Mouse (Mus musculus) hindbrain, embryonic 12.5 days (tissue): ENCODE data around the gene Pycr1. TPM values are rescaled to one million over a fixed set of nuclear protein-coding genes. Genes with fewer than 3 reads are reported as not detected.
A peak's percentile ranks its signal among the peaks of the same experiment; 100 is the strongest.

Source experiments
- ATAC-seq: fragments of 200-750 bp; cut with Nextera tagmentation; 2 replicates; pipeline ENCODE4 v1.8.0; 2017; ENCODE audit warnings: moderate TSS enrichment; ENCODE audit not compliant: low FRiP score
- H3K27ac ChIP-seq: fragments of 300-500 bp; sonication (generic); 2 replicates; pipeline ENCODE4 v1.5.1; 2016; ENCODE audit warnings: mild to moderate bottlenecking
- H3K27me3 ChIP-seq: fragments of 300-500 bp; sonication (generic); 2 replicates; pipeline ENCODE4 v1.6.1; 2016; ENCODE audit warnings: mild to moderate bottlenecking
- H3K36me3 ChIP-seq: fragments of 300-500 bp; sonication (generic); 2 replicates; pipeline ENCODE4 v1.6.1; 2016; ENCODE audit warnings: mild to moderate bottlenecking
- H3K4me1 ChIP-seq: fragments of 300-500 bp; sonication (generic); 2 replicates; pipeline ENCODE4 v1.6.1; 2016
- H3K4me2 ChIP-seq: fragments of 300-500 bp; sonication (generic); replicated peaks from 2 replicates; pipeline ENCODE4 v1.6.1; 2016; ENCODE audit warnings: mild to moderate bottlenecking
- H3K4me3 ChIP-seq: fragments of 300-500 bp; sonication (generic); 2 replicates; pipeline ENCODE4 v1.5.1; 2016; ENCODE audit warnings: mild to moderate bottlenecking
- H3K9ac ChIP-seq: fragments of 300-500 bp; sonication (generic); 2 replicates; pipeline ENCODE4 v1.6.1; 2016; ENCODE audit warnings: mild to moderate bottlenecking, moderate library complexity
- H3K9me3 ChIP-seq: fragments of 300-500 bp; sonication (generic); replicated peaks from 2 replicates; pipeline ENCODE4 v1.6.1; 2016; ENCODE audit warnings: mild to moderate bottlenecking
- WGBS: fragments of 180-500 bp; shearing (Covaris S2); methylation state at CpG from one replicate; pipeline ENCODE4 v1.1.7; 2016; 5-methylcytosine and 5-hydroxymethylcytosine counted together
- polyA plus RNA-seq: library from polyadenylated mRNA; unstranded; fragments of >200 nt; fragmentation: Nextera tagmentation; extraction: Ambion mirVana; gene quantifications from 2 replicates; pipeline ENCODE4 v1.2.1, GENCODE M21; 2016

The Pycr1 gene
- polyA plus RNA-seq, 1 experiment from 2014 or later: 28.5 TPM

DNA sequence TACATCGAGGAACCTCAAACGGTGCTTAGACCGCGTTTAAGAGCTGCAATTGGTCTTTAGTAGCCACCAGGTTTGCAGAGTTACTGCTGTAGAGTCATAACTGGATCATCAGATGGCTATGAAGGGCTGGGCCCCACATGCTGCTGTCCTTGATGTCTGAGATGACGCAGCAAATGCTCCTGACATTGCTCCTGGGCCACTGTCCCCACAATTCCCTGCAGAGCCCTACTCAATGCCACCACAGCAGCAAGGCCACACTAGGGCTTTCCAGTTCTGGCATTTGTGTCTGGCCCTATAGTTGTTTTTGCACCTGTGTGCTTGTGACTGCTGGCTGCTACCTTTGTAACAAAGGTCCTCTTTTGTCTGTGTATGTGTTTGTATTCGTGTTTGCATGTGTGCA, 20.8 kb downstream of the Pycr1 start:
- no peak overlapping the region for H3K9ac ChIP-seq
- no peak overlapping the region for H3K4me3 ChIP-seq
- H3K4me2 ChIP-seq: no peak overlapping the region
- H3K36me3 ChIP-seq: peaks cover 64% of the 10 kb centered on the region
- 95% methylated on average over 6 of the region's 6 CpGs for WGBS
- H3K9me3 ChIP-seq: no peaks in the 10 kb centered on the region
- H3K27me3 ChIP-seq: no peaks in the 10 kb centered on the region
- H3K27ac ChIP-seq: no peak overlapping the region
- peaks cover 23% of the 10 kb centered on the region for H3K4me1 ChIP-seq
- no peak for ATAC-seq

DNA sequence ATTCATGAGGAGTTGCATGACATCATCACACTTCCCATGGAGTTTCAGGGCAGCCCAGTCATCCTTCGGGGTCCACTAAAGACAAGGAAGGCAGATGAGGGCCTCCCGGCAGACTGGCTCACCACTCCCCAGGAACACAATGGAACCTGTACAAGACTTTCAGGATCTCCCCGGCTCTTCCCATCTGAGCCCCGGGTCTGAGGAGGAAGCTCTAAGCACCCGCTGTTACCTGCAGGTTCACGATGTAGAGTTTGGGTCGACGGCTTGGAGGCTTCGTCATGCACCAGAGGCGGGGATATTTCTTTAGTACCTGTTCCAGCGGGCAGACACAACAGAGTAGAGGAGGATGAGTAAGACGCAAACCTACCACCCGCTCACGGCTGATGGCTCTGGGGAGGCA, 23.4 kb downstream of the Pycr1 start:
- 94% methylated on average over 14 of the region's 14 CpGs for WGBS
- Histone ChIP-seq H3K36me3 (peaks cover 54% of the 10 kb centered on the region), H3K27me3 (no peaks in the 10 kb centered on the region), H3K9me3 (no peaks in the 10 kb centered on the region), H3K4me1 (peaks cover 36% of the 10 kb centered on the region), H3K4me3 (no peak overlapping the region), H3K27ac (no peak overlapping the region), H3K4me2 (no peak overlapping the region), H3K9ac (no peak overlapping the region)
- no peak for ATAC-seq

DNA sequence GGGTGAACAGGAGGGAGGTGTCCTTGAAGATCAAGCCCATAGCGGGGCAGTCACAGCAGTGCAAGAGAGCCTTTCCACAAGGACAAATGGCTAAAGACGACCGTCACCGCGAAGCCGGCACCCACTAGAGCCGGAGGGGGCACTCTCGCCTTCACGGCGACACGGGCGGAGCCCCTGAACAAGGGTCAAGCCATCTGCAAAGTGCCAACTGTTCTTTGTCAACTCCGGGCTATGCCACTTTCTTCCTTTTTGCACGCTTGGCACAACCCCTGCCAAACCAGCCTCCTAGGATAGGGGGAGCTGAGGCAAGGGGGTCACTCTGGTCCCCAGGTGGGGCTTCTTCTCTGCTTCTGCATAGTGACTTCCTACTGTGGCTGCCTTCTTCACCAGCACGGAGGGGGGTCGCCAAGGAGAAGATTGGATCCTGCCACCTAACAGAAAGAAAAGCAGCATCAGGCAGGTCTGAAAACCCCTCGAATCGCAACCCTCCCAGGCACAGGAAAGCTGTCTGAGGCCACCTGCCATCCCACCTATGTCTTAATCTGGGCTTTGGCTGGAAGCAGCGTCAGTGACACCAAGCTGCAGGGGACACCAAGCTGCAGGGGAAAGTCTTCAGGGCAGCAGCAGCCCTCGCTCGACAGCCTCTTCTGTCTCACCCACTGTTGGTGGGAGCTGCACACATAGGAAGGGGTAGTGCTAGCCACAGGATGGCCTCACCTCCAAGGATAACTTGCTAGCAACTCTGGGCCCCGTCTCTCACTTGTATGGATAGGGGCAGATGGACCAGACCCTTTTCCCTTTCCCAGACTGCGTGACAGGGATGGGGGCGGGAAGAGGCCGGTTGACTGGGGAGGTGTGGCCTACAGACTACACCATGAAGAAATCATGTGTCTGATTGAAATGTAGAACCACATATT, 24.7 kb downstream of the Pycr1 start:
- Histone ChIP-seq H3K4me1 (peaks cover 30% of the 10 kb centered on the region), H3K4me2 (no peak overlapping the region), H3K27ac (peak overlapping the region; percentile 79), H3K27me3 (no peaks in the 10 kb centered on the region), H3K9ac (no peak overlapping the region), H3K9me3 (no peaks in the 10 kb centered on the region), H3K36me3 (peaks cover 57% of the 10 kb centered on the region), H3K4me3 (peak overlapping the region; percentile 71; the same call in 1 of the 2 replicates)
- WGBS: 94% methylated on average over 25 of the region's 25 CpGs
- ATAC-seq: no peak

DNA sequence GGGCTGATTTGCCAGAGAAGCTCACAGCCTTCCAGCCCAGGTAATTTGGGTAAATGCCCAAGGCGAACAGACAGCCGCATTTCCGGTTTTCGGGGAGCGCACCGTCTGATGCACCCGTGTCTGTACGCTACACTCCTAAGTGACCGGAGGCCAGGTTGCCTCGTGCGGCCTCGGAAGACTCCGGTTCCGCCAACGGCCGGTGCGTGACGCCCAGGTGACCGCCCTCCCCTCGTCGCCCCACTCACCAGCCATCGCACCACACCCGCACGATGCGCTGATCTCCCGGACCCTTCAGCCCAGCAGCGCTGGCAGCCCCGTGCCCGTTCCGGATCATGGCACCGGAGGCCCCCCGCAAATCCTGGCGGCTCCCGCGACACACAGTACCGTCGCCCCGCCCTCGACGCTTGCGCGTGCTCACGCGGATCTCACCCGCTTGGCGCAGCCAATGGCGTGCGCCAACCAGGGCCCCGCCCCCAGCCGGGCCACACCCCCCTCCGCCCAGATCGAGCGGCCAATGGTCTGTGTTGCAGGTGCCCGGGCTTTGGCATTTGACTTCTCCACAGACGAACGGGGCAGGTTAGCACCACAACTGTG, 26.0 kb downstream of the Pycr1 start, which contains the start of gene Pcyt2:
Pcyt2 (minus strand) TSS at position 418 of the 594 bp plus-strand sequence.
- Histone ChIP-seq H3K4me1 (peaks cover 24% of the 10 kb centered on the region), H3K4me3 (peak within 1 kb of the TSS; percentile 71), H3K9ac (peak within 1 kb of the TSS; percentile 80), H3K27ac (peak within 1 kb of the TSS; percentile 79), H3K9me3 (no peaks in the 10 kb centered on the region), H3K27me3 (no peaks in the 10 kb centered on the region), H3K36me3 (peaks cover 62% of the 10 kb centered on the region), H3K4me2 (peak within 1 kb of the TSS; percentile 56)
- WGBS: 1% methylated on average over 56 of the region's 56 CpGs
- ATAC-seq: peak; percentile 96

DNA sequence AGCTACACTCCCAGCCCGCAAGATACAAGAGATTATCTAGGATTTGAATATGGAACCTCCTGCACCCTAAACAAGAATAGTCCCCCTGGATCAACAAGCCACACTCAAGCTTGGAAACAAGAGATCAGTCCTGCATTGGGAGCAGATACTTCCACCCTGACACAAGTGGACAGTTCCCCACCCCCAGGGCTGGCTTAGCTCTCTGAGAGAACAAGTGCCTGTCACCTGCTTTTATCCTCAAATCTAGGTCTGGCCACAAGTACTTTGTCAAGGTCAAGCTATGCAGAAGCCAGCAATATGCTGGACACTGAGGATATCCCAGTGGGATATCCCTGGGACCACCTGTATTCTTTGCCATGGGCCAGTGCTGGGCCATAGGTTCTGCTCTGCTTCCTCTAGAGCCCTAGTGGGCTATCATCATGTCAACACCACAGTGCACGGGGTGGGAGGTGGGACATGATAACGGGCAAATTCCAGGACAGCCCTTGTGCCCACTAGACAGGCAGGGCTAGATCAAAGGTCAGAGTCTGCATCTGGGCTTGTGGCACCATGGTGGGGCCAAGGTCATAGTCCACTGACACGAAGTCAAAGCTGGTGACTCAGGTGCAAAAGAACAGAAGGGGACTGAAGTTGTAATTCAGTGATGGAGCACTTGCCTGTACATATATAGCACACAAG, 26.8 kb downstream of the Pycr1 start:
- Histone ChIP-seq H3K4me3 (peak overlapping the region; percentile 71), H3K27ac (peak overlapping the region; percentile 79; the same call in 1 of the 2 replicates), H3K9me3 (no peaks in the 10 kb centered on the region), H3K4me1 (peaks cover 24% of the 10 kb centered on the region), H3K9ac (peak overlapping the region; percentile 80), H3K4me2 (peak overlapping the region; percentile 56), H3K27me3 (no peaks in the 10 kb centered on the region), H3K36me3 (peaks cover 62% of the 10 kb centered on the region)
- no peak for ATAC-seq
- 56% methylated on average over 4 of the region's 4 CpGs for WGBS

DNA sequence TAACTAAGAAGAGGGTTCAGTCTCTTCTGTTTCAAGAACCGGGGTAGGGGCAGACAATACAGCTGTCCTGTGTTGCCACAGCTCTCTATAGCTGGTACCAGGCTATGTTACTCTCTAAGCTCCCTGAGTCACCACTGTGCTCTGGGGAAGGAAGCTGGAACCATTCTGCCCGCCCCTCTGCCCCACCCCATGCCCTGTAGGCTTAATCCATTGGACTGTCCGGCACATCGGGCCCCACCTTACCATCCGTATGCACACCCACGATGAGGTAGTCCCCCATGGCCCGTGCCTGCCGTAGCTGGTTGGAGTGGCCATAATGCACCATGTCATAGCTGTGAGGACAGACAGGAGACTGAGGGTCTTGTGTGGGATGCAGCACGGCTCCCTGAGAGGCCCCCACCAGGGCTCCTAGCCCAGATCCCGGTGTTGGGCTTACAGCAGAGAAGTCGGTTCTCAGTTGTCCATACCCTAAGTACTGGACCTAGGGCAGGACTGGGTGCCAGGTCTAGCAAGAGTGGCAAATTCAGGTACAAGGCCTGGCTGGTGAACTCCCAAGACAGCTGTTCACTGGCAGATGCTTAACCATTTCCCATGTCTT, 27.9 kb downstream of the Pycr1 start:
- Histone ChIP-seq H3K36me3 (peaks cover 64% of the 10 kb centered on the region), H3K4me1 (peaks cover 24% of the 10 kb centered on the region), H3K9ac (peak overlapping the region; percentile 32; the same call in 1 of the 2 replicates), H3K27me3 (no peaks in the 10 kb centered on the region), H3K4me2 (no peak overlapping the region), H3K27ac (no peak overlapping the region), H3K9me3 (no peaks in the 10 kb centered on the region), H3K4me3 (no peak overlapping the region)
- WGBS: 92% methylated on average over 11 of the region's 11 CpGs
- ATAC-seq: no peak

DNA sequence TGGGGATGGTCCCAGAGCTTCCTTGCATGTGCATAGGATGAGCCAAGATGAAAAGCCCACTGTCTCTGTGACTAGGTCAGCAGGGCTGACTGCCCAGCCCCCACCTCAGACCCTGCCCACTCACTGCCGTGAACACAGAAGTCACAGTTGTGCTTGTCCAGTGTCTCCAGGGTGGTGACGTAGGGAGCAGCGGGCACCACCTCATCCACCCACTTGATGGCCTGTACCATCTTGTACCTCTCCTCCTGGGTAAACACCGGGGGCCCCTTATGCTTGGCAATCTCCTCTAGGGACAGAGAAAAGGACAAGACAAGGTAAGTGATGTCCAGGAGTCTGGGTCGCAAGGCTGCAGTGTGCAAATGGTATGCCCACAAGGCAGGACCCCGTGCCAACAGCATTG, 28.4 kb downstream of the Pycr1 start:
- Histone ChIP-seq H3K36me3 (peaks cover 63% of the 10 kb centered on the region), H3K9ac (peak overlapping the region; percentile 32; the same call in 1 of the 2 replicates), H3K27me3 (no peaks in the 10 kb centered on the region), H3K9me3 (no peaks in the 10 kb centered on the region), H3K4me1 (peaks cover 24% of the 10 kb centered on the region), H3K4me2 (no peak overlapping the region), H3K27ac (no peak overlapping the region), H3K4me3 (no peak overlapping the region)
- ATAC-seq: no peak
- 96% methylated on average over 6 of the region's 6 CpGs for WGBS

DNA sequence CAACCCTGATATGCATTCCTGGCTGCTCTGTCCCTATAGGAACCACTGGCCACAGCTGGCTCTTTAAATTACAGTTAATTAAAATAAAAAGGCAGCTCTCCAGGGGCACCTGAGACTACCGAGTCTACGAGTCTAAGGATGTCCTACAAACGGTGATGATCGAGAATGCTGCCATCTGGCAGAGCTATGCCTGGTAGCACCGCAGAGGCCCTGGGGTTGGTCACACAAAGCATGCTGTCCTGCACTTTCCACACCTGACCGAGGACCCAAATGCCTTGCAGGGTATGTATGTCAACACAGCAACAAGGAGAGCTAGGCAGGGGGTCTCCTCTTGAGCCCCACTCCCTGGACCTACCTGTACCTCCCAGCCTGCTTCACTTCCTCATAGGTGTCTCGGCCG, 29.6 kb downstream of the Pycr1 start:
- WGBS: 82% methylated on average over 8 of the region's 8 CpGs
- ATAC-seq: no peak
- peaks cover 62% of the 10 kb centered on the region for H3K36me3 ChIP-seq

DNA sequence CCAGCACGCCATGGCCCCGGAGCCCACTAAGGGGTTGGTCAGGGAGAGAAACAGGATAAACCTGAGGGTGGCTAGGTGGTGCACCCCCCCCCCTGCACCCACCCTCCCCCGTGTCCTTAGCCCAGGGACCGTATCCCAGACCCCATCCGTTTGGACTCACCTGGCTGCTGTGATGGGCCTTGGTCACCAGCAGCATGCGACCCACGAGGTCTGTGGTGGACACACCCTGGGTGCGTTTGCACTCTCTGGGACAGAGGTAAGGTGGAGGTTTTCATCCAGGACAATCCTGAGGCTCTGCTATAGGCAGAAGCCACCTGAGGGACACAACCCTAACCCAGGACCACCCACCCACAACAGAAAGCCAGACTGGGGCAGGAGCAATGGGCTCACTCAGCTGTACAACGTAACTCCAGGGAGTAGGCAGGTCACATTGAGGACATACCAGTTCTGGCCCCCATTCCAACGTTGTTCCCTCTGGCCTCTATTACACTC, 30.0 kb downstream of the Pycr1 start:
- peaks cover 14% of the 10 kb centered on the region for H3K27me3 ChIP-seq
- 92% methylated on average over 10 of the region's 10 CpGs for WGBS
- no peak for ATAC-seq
- peaks cover 27% of the 10 kb centered on the region for H3K4me1 ChIP-seq
- no peaks in the 10 kb centered on the region for H3K9me3 ChIP-seq
- H3K9ac ChIP-seq: no peak overlapping the region; the same call in 1 of the 2 replicates
- H3K4me2 ChIP-seq: no peak overlapping the region
- no peak overlapping the region for H3K4me3 ChIP-seq
- no peak overlapping the region for H3K27ac ChIP-seq
- peaks cover 57% of the 10 kb centered on the region for H3K36me3 ChIP-seq

More for the DNA sequence above, 29.6 kb downstream of the Pycr1 start:
- Histone ChIP-seq H3K9me3 (no peaks in the 10 kb centered on the region), H3K27me3 (peaks cover 10% of the 10 kb centered on the region), H3K9ac (no peak overlapping the region; the same call in 1 of the 2 replicates), H3K4me1 (peaks cover 24% of the 10 kb centered on the region), H3K27ac (no peak overlapping the region), H3K4me2 (no peak overlapping the region), H3K4me3 (no peak overlapping the region)

DNA sequence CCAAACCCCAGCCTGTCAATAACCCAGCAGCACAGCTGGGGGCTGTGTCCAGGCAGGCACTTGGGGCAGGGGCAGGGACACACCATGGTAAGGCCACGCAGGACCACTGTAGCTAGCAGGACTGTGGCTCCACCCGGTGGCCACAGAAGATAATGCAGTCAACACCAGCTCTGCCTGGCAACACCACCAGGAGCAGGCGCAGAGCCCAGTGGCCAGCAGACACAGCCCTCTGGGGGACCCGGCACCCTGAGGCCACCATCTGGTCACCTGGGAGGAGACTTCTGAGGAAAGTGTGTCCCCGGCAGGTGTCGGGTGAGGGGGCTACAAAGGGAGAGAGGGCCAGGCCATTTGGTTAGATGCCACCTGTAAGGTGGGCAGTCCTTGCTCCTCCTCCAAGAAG, 30.8 kb downstream of the Pycr1 start:
- no peak for ATAC-seq
- Histone ChIP-seq H3K36me3 (peaks cover 50% of the 10 kb centered on the region), H3K9me3 (no peaks in the 10 kb centered on the region), H3K4me3 (no peak overlapping the region), H3K4me2 (no peak overlapping the region), H3K4me1 (peaks cover 27% of the 10 kb centered on the region), H3K9ac (no peak overlapping the region), H3K27me3 (peaks cover 17% of the 10 kb centered on the region), H3K27ac (no peak overlapping the region)
- 43% methylated on average over 6 of the region's 6 CpGs for WGBS

DNA sequence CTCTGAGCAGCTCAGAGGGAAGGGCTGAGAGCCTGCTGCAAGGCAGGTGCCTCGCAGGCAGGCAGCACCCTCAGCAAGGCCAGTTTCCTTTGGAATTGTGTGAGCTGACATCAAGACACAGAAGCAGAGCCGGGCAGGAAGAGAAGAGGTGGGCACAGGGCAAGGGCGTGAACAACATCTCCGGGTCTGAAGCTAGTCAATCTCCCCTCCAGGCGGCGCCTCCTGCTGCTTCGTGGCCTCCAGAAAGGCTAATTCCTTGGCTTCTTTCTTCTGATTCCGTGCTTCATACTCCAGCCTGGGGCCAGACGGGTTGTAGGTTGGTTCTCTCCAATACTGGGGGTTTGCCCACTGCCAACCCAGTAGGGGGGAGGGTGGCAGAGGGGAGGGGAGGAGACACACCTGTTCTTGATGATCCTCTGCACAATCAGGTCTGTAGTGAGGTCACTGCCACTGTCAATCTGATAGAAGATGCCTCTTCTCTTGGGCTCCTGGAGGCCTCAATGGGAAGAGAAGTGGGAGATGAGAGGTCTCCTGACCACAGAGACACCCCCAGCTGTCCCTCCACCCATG, 33.0 kb downstream of the Pycr1 start:
- H3K4me1 ChIP-seq: peaks cover 13% of the 10 kb centered on the region
- H3K9me3 ChIP-seq: no peaks in the 10 kb centered on the region
- H3K27ac ChIP-seq: no peak overlapping the region
- peaks cover 66% of the 10 kb centered on the region for H3K36me3 ChIP-seq
- no peak overlapping the region for H3K4me3 ChIP-seq
- ATAC-seq: no peak
- H3K27me3 ChIP-seq: peaks cover 26% of the 10 kb centered on the region
- 79% methylated on average over 9 of the region's 9 CpGs for WGBS
- no peak overlapping the region for H3K9ac ChIP-seq
- no peak overlapping the region for H3K4me2 ChIP-seq
